In genomic region chr10:126070984-126071713, GRCm38 (mm10) we compare ENCODE assay signal across 11 mouse cellular contexts.
DNase-seq lines count a peak whose midpoint lies in the region; ATAC-seq and TF ChIP-seq lines count a peak whose summit lies in the region.
"Had no signal": no experiment of that assay in that cellular context is flagged by ENCODE, and none has a peak within 500 bp of the region (broad histone marks: within the 10 kb centered on the region; RNA-seq: fewer than 3 reads in every experiment).

No protein-coding gene starts in this region.

- peak; percentile 69 for ATAC-seq in kidney, embryonic 15.5 days (replicated peaks; ENCODE audit: low FRiP score)
- peak; percentile 92 for ATAC-seq in hindbrain, embryonic 13.5 days (ENCODE audit: low FRiP score)
- peak; percentile 75 for ATAC-seq in midbrain, postnatal 0 days (ENCODE audit: low FRiP score)

- no peak overlapping the region for H3K9ac ChIP-seq in kidney, embryonic 15.5 days
- H3K9ac ChIP-seq in hindbrain, embryonic 13.5 days, result no peak overlapping the region
- H3K9ac ChIP-seq in midbrain, postnatal 0 days (replicated peaks; ENCODE audit: low read length, poor library complexity, severe bottlenecking), result no peak overlapping the region

- 0 out of 2 replicates have a peak, but pooled peaks cover 7% of the 10 kb centered on the region for H3K4me1 ChIP-seq in kidney, embryonic 15.5 days
- H3K4me1 ChIP-seq in hindbrain, embryonic 13.5 days (replicated peaks), result peaks cover 11% of the 10 kb centered on the region; the same call in 1 of the 2 replicates
- H3K4me1 ChIP-seq in midbrain, postnatal 0 days (ENCODE audit: insufficient read depth, low read length), result no peaks in the 10 kb centered on the region

- no peaks in the 10 kb centered on the region for H3K27me3 ChIP-seq in kidney, embryonic 15.5 days
- H3K27me3 ChIP-seq in hindbrain, embryonic 13.5 days, result no peaks in the 10 kb centered on the region
- no peaks in the 10 kb centered on the region for H3K27me3 ChIP-seq in midbrain, postnatal 0 days (ENCODE audit: insufficient read depth, low read length)
- H3K27me3 ChIP-seq: CH12.LX had no signal

- DNase-seq in kidney, postnatal 36 days, result no peak
- peak; percentile 71 for DNase-seq in embryo, embryonic 11 days
- peak; percentile 87 for DNase-seq in midbrain, postnatal 0 days (ENCODE audit: low spot score)
- DNase-seq in spleen, adult 12 weeks (ENCODE audit: low spot score), result no peak
- DNase-seq in adrenal gland, postnatal 14 days, result no peak
- DNase-seq in frontal cortex, postnatal 14 days (ENCODE audit: low spot score in 2 of 2), result no peak
- DNase-seq: right cerebral cortex, postnatal 25 days had no signal

- no peak overlapping the region for H3K27ac ChIP-seq in kidney, embryonic 15.5 days
- H3K27ac ChIP-seq in hindbrain, embryonic 13.5 days, result peak overlapping the region; percentile 67
- no peak overlapping the region; the same call in 1 of the 2 replicates for H3K27ac ChIP-seq in midbrain, postnatal 0 days (ENCODE audit: low read depth, low read length)

- WGBS in kidney, embryonic 15.5 days, result 52% methylated on average over 8 of the region's 8 CpGs
- WGBS in hindbrain, embryonic 13.5 days, result 37% methylated on average over 8 of the region's 8 CpGs
- 25% methylated on average over 8 of the region's 8 CpGs for WGBS in midbrain, postnatal 0 days

- peak; percentile 57 for TF ChIP-seq CTCF in midbrain, postnatal 0 days (IDR thresholded peaks at IDR 0.05)

- no peaks in the 10 kb centered on the region for H3K9me3 ChIP-seq in kidney, embryonic 15.5 days (replicated peaks)
- no peaks in the 10 kb centered on the region for H3K9me3 ChIP-seq in hindbrain, embryonic 13.5 days
- H3K9me3 ChIP-seq in midbrain, postnatal 0 days (ENCODE audit: low read length), result no peaks in the 10 kb centered on the region

- H3K36me3 ChIP-seq in kidney, embryonic 15.5 days, result no peaks in the 10 kb centered on the region
- H3K36me3 ChIP-seq in hindbrain, embryonic 13.5 days, result no peaks in the 10 kb centered on the region
- H3K36me3 ChIP-seq in midbrain, postnatal 0 days (ENCODE audit: insufficient read depth, low read length), result no peaks in the 10 kb centered on the region

- H3K4me3 ChIP-seq in kidney, embryonic 15.5 days (replicated peaks), result no peak overlapping the region
- H3K4me3 ChIP-seq in hindbrain, embryonic 13.5 days, result no peak overlapping the region
- no peak overlapping the region for H3K4me3 ChIP-seq in midbrain, postnatal 0 days (ENCODE audit: low read depth, low read length)
- H3K4me3 ChIP-seq: erythroblast, embryonic 14.5 days had no signal

- H3K4me2 ChIP-seq in kidney, embryonic 15.5 days, result no peak overlapping the region
- H3K4me2 ChIP-seq in hindbrain, embryonic 13.5 days, result 0 out of 2 replicates have a peak overlapping the region, but pooled peaks have one; percentile 3
- no peak overlapping the region for H3K4me2 ChIP-seq in midbrain, postnatal 0 days (ENCODE audit: low read depth, low read length, poor library complexity, severe bottlenecking)

Comparison
In these comparisons a context has a peak if more than half of its experiments do, and no peak if none do; other contexts are left out.
1. DNase-seq: peak in embryo, embryonic 11 days (single experiment) and midbrain, postnatal 0 days (single experiment); none in kidney, postnatal 36 days (0 of 2), spleen, adult 12 weeks (single experiment), adrenal gland, postnatal 14 days (single experiment) and frontal cortex, postnatal 14 days (0 of 2).
2. Peak in every context shown above with its lines, with median percentiles within 50 percentile points of each other: ATAC-seq.